Mouse (Mus musculus): ENCODE results near the gene Shisa9.

Gene Shisa9

DNA sequence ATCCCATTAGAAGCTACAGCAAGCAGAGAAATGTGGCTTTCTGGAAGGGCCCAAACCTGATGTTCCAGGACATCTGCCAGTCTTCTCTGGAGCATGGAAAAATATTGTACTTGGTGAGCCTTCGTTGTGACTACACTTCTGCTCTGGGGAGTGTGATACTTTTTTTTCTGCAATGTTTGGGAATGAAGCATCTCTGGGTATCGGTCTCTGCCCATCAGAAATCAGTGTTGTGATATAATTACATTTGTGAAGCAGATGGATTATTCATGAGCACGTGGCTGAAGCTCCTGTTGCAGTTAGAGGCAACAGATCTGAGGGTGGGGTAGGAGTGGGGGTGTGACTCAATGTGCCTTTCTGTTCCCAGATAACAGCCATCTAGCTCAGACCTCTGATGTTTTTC is 218.2 kb downstream of the Shisa9 start:
- DNase-seq, result no peak

DNA sequence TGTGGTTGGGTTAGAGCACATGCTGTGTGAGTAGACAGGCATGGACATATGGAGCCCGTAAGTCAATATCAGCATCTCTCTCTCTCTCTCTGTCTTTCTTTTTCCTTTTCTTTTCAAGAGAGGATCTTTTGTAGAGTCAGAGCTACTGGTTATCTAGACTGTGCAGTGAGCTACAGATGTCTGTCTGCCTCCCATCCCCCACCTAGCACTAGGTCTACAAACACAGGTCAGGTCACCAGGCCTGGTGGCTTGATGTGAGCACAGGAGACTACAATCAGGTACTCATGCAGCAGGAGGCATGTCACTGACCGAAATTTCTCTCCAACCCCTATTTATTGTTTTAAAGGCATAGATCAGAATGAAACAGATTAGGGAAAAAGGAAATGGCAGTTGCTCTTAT is 219.1 kb downstream of the Shisa9 start:
- no peak for DNase-seq

DNA sequence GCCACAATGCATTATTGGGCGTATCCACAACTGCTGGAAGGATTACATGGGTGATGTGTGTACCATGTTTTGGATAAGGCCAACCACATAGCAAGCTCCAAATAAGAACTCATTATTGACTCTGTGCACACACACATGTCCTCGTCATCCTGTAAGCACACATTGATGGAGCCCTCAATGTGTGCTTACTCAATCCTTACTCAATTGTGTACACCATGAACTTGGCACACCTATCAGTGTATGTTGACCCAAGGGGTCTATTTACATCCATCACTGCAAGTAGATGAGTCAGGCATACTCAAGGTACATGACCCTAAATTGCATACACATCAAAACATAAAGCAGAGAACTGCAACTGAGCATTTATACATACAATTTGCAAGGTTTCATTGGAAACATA is 220.5 kb downstream of the Shisa9 start:
- DNase-seq, result no peak

DNA sequence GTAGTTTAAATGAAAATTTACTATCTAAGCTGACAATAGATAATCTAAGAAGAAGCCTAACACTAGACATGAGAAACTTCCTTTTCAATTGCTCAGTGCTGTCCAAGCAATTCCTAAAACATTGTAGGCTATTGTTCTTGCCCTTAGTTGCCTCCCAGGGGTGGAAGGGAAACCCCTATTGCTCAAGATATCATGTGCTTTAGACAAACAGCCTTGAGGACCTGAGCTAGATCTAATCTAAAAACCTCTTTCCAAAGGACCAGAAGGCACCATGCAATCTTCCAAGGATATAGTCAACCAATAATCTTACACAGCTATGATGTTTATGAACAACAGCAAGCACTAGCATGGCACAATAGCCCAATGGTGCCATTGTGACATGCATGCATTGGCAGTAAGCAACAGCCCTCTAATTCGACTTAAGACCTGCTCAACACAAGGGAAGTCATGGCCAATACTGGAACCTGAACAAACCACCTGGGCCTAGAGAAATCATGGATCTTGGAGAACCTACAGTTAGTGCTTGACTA is 222.6 kb downstream of the Shisa9 start:
- no peak for DNase-seq

DNA sequence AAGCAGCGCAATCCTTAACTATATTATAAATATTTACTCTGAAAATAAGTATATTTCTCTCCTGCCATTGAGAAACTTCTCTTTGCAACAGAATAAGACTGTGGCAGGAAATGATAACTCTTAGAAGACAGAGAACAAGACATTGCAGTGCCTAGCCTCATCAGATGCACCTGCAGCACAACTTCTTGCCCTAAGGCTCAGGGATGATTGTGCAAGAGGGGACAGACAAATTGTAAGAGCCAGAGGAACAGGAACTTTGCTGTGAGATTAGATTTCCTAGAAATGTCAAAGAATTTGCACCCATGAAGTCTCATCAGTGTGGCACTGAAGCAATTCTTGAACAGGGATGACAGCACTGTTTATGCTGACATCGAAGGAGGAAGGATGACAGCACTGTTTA is 223.0 kb downstream of the Shisa9 start:
- DNase-seq, result no peak

DNA sequence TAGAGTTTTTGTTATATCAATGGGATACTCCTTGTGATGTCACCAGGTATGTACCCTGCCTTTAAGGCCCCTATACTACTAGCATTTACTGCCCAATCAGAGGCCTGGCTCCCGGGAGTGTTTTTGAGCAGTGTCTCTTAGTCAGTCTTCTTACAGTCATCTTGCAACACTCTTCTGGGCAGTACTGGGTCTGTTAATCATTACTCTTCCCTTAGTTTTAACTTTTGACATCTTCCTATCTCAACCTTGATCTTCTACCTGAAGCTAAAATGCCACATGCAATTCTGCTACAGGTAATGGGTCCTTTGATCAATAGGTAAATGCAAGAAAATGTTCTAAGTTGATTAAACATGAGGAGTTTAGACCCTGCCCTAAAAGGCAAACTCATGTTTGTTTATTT is 225.4 kb downstream of the Shisa9 start:
- DNase-seq, result no peak

DNA sequence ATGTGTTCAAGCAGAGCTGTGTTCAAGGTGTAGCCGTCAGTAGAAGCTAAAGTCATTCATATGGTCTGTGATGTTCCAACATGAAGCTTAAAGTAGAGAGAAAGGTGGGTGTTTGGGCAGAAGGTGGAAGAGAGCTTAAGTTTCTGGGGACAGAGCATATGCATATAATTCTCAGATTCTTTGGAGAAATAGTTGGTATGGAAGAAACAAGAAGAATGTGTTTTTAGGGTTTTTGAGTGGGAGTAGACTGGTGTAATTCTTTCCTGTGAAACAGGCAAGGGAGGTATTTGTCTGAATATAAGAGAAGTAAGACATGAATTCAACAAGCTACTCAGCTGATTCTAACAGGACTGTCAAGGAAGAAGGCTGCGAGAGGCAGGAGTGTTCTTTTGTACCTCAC is 225.9 kb downstream of the Shisa9 start:
- DNase-seq, result no peak

DNA sequence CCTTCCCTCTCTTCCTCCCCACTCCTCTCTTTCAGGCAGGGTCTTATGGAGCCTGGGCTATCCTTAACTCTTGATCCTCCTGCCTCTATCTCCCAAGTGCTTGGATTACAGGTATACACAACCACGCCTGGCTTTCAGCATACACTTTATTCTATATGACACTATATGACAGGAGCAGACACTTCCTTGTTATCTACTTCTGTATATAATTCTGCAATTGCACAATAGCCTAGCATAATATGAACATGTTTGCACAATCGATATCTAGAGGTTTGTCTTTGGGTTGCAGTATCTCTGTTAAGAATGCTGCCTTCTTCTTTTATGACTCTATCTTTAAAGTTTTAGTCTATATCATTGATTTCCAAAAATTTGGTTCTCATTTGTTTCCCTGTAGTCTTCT is 230.1 kb downstream of the Shisa9 start:
- no peak for DNase-seq

DNA sequence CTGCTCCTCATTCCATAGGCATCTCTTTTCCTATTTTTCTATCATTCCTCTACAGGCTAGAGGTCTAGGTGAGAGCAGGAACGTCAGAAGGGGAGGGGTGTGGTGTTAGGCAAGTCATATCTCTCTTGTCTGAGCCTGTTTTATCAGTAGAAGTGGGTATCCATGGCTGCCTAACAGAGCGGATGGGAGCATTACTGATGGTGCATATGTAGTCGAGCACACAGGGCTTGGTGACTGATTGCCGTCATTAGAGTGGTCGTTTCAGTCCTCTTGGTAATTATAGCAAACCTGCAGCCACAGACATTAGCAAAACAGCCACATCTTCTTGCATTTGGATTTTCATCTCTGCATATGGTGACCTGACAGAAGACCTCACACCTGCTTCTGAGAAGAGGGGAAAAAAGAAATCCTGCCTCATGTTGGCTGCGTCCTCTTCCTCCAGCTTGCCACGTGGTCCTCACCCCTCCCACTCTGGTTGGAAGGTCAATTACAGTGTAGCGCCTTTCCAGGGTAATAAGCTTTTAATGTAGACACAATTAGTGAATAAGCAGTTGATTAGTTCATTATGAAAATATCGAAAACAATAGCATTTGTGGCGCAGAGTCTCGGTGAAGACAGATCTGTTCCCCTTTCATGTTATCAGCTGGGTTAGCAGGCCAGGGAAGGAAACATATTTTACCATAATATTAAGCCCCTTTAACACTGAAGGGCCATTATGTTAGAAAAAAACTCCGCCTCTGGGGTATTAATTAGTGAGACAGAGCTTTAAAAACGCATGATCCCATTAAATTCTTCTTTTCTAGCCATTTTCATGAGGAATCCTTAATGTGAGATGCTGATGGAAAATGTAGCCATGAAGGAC is 233.6 kb downstream of the Shisa9 start:
- DNase-seq, result no peak

DNA sequence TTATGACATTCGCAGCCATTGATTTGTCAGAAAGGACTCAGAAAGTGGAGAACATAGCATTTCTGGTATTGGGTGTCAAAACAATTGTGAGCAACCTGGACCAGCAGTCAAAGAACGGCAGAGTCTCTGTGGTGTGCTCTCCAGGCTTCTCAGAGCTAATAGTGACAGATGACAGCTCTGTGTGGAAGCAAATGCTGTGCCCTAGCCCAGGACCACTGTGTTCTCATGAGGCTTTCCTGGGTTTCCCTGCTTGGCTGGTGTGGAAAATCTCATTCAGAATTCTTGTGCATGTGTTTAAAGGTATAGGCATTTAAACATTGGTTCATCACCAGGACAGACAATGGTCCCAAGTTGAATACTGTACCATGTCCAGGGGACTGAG is 234.2 kb downstream of the Shisa9 start:
- no peak for DNase-seq

DNA sequence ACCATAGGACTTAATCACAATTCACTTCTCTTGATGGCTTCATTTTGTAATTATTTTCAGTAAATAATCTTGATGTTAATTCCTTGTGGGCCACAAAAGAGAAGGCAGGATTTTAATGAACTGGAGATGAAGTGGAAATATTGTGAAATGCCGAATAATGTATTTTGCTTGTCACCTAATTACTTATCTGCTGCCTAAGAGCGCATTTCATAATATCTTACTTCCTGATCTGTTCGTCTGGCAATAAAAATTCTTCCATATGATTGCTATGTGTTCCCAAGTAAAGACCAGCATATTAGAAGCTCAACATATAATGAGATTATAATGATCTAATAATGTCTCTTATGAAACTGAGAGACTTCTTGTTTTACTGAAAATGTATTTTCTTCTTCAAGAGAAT is 235.9 kb downstream of the Shisa9 start:
- no peak for DNase-seq

DNA sequence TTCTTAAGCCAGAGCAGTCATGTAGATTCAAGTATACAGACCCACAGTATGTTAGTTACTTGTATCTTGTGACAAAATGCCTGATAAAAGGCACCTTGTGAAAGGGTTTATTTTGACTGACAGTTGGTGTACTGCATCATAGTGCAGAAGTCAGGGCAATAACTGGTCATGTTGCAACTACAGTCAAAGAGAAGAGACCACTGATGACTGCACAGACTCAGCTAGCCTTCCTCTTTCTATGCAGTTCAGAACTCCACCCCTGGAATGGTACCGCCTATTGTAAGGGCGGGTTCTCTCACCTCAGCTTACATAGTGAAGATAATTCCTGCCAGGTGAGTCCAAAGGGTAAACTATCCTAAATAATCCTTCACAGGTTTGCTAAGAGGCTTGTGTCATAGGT is 239.6 kb downstream of the Shisa9 start:
- DNase-seq, result no peak

DNA sequence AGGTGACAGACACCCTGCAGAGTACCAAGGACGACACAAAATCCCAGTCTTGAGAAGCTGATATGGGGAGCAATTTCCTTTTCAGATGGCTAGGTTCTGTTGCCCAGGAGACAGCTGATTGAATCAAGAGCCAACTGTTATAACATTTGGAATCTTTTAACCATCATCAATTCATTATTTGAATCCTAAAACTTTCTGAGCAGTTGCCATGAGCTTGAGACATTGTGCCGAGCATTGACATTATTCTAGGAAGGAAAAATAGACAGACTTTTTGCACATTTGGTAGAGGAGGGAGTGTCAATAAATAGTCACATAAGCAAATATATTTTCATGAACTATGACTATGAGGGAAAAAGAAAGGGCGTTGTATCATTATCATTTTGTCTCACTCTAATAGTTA is 243.0 kb downstream of the Shisa9 start:
- DNase-seq, result no peak

DNA sequence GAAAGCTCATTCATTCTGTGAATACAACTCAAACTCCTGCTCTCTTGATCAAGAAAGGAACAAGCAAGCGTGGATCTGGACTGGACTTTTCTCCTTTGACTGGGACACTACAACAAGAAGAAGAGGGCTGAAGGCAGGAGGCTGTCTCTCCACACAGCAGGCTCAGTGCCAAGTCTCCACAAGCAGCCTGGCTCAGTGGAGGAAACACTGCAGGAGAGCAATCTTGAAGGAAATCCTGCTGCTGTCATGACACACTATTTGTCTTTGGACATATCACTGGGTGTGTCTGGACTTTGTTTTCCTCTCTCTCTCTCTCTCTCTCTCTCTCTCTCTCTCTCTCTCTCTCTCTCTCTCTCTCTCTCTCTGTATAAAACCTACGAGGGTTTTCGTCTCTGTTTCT is 249.4 kb downstream of the Shisa9 start:
- DNase-seq, result peak; percentile 79

DNA sequence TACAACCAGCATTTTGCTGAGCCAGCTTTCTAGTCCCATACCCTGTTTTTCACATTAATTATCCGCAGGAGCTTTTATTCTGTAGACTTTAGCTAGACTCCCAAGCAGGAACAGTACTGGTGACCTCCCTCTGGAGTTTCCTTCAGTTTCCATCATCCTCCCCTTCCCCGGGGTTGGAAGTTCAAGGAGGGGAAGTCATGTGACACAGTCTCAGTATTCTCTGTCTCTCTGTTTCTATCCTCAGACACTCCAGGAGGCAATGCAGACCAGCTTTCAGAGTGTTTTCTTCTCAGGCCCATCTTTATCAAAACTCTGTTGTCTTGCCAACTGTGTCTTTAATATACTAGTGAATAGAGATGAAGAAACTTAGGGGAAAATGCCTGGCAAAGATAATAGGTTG is 250.4 kb downstream of the Shisa9 start:
- DNase-seq, result peak; percentile 39

DNA sequence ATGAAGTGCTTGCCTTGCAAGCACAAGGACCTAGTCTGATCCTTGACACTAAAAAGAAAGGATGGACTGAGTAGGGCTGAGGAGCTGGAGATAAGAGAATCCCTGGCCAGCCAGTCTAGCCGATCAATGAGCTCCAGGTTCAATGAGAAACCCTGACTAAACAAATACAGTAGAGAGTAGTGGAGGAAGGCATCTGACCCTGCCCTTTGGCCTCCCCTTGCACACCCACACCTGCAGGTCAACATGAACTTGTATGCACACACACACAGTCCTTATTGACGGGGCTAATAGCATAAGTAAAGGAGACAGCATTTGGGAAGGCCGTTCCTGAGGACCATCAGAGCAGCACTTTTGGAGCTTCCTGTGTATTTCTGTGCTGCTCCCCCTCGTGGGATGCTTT is 254.7 kb downstream of the Shisa9 start:
- DNase-seq, result no peak

DNA sequence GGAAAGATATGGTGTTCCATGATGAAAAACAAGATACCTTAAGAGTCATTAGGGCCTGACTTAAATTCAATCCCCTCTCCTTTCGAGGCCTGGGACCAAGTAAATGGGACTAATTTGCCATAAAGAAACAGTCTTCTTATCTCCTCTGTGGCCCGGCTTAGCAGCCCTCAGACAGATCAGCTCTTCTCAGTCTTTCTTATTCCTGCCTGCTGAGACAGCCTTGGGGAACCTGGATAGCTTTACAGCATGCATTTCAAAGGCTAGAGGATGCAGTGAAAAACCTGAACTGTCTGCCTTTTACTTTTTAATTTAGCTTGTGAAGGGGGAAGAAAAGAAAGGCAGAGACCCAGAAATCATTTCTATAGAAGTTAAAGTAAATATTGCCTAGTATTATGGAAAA is 275.4 kb downstream of the Shisa9 start:
- no peak for DNase-seq

DNA sequence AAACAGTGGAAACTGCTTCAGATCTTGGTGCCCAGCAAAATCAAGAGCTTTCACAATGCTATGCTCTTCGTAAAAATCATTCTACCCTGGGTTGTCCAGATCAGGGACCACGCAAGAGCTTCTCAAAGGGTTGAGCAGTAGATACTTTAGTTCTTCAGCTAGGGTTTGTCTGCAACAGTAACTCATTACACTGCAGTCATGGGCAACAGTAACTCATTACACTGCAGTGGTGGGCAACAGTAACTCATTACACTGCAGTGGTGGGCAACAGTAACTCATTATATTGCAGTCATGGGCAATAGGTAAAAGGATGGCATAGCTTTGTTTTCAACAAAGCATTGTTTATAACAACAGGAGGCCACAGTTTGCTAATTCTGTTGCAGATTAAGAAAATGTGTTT is 281.9 kb downstream of the Shisa9 start:
- DNase-seq, result no peak

DNA sequence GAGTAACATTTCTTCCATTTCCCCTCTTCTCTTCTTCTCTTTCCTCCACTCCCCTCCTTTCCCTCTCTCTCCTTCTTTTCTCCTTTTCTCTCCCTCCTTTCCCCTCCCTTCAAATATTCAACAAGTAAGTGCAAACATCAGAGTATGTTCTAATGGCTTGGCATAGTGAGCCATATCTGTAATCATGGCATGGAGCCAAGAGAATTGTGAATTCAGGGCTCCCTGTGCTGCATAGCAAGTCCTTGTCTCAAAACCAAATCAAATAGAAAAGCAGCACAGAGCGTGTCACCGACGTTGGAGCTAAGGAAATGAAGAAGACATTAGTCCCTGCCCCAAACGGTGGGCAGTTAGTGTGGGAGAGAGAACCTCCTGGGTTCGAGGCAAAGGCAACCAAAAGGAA is 316.6 kb downstream of the Shisa9 start:
- DNase-seq, result no peak

DNA sequence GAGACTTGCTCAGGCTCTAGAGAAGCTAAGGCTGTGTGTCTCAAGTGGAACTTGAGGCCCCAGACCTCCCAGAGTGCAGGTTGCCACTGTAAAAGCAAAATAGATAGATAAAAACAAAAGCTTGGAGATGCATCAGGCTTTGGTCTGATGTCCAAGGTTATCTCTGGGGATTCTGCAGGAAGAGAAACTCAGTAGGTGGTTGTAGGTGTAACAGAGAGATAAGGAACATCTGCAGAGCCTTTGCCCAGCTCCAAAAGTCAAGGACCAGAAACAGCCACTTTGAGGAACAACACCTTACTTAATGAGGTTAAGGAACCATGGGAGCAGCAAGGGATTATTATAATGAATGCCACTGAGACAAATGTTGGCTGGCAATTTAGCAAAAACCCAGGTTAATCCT is 319.5 kb downstream of the Shisa9 start:
- DNase-seq, result no peak

DNA sequence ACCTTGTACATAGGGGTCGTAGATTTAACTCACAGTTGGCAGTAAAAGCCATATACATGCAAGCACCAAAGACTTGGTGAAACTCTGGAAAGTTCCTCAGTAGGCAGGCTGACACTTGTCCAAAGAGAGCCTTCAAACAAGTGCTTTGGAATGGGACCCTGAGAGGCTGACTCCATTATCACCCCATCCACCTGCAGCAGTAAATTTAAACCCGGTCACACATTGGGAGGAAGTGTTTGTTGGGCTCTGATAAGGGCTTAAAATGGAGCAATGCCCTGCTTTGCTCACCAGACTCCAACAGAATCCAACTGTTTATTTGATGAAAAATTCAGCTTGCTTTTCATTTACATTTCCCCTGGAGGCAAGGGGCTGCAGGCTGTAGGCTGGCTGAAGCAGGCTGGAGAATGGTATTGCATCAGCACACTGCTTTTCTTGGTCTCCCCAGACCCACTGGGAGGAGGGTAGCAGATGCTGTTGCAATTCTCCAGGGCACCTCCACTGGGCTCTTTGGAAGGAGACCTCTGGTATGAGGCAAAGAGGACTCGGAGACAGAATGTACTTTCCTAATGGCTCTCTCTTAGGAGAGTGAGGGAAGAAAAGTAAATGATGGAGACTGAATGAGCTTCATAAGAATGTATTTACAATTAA is 323.5 kb downstream of the Shisa9 start:
- DNase-seq, result no peak

DNA sequence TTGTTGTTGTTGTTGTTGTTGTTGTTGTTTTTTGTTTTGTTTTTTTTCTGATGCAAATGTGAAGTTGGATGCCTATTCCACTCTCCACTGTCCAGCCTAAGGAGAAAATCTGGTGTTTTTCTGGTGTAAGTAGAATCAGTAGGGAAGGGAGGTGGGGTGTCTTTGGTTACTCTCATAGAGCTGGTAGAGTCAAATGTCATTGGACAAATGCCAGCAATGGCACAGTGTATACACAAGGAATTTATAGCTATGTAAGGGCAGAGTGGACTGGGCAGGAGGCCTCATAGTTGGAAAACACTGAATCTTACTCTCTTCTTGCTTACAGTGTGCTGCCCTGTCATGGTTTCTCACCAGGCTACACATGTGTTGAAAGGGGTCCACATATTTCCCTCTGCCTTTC is 325.9 kb downstream of the Shisa9 start:
- no peak for DNase-seq

DNA sequence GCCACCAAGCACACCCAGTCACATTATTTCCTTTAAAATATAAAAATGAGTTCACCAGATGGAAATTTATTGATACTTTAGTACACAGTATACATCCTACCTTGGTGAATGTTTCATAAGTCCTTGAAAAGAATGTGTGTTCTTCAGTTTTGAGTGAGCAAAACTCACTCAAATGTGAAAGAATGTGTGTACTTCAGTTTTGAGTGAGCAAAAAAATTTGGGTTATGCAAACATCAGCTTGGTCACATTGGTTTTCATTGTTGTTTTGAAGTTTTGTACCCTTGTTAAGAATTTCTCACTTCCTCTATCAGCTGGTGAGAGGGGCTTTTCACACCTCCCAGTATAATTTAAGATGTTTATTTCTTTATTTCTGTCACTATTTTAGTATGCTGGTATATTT is 331.7 kb downstream of the Shisa9 start:
- no peak for DNase-seq

All from kidney, postnatal 10 days (tissue).